Mouse (Mus musculus) olfactory bulb, adult 2 months (tissue): ENCODE data around the gene Grid2.

Source experiments
- CTCF ChIP-seq: fragments of 200-500 bp; IDR thresholded peaks from 2 replicates; pipeline ENCODE4 v1.5.1; 2012; ENCODE audit warnings: low read depth, mild to moderate bottlenecking, low read length, moderate library complexity; ENCODE audit not compliant: insufficient read depth
- POLR2A ChIP-seq: fragments of 200-500 bp; IDR thresholded peaks from 2 replicates; pipeline ENCODE4 v1.6.1; 2012; ENCODE audit warnings: mild to moderate bottlenecking, low read depth, low read length, moderate library complexity; ENCODE audit not compliant: insufficient read depth

GRCm38 (mm10) chr6:63381061-63381611 is 125.5 kb downstream of the Grid2 start:
- TF ChIP-seq POLR2A (no peak), CTCF (no peak)
